Mouse (Mus musculus) layer of hippocampus, postnatal 10 days (tissue): Measurements from ENCODE around the gene Mob1b. TPM values are rescaled to one million over a fixed set of nuclear protein-coding genes. Genes with fewer than 3 reads are reported as not detected.
A peak's percentile ranks its signal among the peaks of the same experiment; 100 is the strongest.
"Not testable (repeated sequence)": the region's sequence is repeated elsewhere in the genome, so short reads cannot be mapped to it uniquely, and the experiment has no call there.

Experiments
- DNase-seq, 2 experiments: peaks; one replicate each; pipeline ENCODE4 v3.0.0; 2021; ENCODE audit warnings: low spot score in 2 of 2
- total RNA-seq, 2 experiments: library from RNA; stranded (reverse); gene quantifications; 2 replicates each; pipeline ENCODE4 v1.2.3; 2021

The Mob1b gene
- total RNA-seq, 2 experiments from 2014 or later = 33.4 to 34.5 TPM

DNA sequence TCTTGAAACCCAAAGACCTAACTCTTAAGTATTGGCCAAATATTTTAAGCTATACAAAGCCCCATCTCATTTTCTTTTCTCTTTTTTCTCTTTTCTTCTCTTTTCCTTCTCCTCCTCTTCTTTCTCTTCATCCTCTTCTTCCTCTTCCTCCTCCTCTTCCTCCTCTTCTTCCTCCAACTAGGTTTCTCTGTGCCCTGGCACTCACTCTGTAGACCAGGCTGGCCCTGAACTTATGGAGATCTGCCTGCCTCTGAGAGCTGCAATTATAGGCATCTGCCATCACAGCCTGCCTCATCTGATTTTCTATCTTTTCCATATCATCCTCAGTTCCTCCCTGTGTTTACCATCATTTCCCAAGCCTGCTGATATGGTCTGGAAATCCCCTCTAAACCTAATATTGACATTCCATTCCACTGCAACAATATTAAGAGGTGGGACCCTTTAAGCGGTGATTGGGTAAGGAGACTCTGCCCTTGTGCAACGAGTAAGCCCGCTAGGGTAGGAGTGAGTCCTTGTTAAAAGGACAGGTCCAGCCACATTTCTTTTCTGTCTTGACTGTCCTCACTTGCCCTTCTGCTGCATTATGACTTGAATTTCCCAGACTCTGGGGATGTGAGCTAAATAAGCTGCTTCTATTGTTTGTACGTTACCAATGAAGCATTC is 21.3 kb upstream of the Mob1b start:
- no peak for DNase-seq

DNA sequence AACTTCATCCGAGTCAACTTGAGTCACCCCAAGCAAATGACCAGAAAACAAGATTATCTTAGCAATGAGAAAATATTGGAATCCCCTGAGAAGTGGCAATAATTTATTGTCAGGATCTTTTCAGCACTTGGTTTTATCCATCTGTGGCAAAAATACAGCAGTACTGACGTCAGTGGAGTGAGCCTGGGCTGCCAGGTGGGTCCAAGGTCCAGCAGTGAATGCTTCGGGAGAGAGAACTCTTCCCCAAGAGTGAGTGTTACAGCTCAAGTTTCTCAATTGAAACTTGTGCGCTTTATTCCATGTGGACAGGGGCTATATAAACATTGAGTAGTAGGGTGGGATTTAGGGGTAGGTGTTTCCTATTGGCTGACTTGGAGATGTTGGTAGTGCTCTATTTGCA is 18.6 kb upstream of the Mob1b start:
- DNase-seq = no peak

DNA sequence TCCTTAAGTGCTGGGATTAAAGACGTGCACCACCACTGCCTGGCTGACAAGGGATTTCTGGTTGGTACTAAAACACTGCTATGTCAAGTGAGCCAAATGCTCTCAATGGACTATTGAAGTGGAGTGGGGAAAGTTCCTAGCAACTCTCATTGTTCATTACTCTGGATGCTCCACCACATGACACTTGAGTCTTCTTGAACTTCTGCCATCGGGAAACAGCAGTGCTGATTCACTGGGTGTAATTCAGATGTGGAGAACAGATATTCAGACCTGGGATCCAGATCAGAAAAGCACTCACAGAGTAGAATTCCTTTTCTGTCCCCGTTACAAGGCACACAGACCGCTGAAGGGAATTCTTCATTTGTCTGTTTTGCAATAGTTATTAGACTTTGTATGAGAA is 17.1 kb upstream of the Mob1b start:
- no peak for DNase-seq

DNA sequence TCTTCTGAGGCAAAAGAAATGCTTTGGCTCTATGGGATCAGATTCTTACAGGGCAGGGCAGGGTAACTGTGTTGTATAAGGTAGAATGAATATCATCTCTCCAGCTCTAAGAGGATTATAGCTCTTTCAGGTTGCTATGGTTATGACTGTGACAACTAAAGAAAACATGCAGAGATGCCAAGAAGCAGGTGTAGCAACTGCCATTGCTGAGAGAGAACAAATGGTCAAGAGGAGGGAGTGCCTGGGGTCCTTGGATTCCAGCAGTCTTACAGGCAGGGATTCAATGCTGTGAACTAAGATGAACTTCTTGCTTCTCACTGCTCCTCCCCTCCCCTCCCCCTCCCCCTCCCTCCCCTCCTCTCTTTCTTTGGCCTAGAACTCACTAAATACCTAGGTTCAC is 9.5 kb upstream of the Mob1b start:
- no peak for DNase-seq

DNA sequence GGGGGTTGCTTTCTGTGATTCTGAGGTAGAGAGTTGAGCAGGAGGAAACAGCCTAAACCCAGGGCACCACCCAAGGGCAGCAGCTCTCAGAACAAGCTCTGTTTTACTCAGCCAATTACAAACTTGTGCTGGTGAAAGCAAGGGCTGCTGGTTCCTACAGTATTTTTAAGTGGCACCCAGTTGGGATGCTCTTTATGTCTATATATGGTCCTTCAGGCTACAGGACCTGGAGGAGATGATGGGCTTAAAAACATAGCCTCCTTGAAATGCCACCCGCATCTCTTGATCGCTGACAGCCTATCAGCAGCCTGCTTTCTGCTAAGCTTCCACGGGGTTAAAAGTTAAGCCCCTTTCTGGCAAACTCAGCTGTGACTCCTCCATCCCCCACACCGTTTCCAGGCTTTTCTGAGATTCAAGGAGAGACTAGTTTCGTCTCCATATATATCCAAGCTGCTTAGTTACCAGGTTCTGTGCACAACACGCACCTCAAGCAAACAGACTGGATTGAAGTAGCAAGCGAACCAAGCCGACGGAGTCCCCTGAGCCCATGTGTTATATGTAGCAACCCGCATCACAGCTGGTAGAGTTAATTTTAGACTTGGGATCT is 8.9 kb upstream of the Mob1b start:
- DNase-seq = no peak

DNA sequence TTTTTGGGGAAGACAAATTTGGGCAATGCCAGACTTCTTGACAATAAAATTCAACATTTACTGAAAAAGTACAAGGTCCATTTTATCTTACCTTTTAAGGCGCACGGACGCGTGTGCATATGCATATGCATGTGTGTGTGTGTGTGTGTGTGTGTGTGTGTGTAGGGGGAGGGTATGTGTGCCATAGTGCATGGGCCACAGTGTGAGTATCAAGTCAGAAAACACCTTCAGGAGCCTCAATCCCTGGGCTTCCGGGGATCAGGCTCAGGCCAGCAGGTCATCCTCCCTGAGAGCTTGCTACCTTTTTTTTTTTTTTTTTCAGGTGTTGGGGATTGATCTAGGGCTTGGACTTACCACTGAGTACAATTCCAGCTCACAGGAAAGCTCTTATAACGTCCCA is 8.3 kb upstream of the Mob1b start:
- no peak for DNase-seq

DNA sequence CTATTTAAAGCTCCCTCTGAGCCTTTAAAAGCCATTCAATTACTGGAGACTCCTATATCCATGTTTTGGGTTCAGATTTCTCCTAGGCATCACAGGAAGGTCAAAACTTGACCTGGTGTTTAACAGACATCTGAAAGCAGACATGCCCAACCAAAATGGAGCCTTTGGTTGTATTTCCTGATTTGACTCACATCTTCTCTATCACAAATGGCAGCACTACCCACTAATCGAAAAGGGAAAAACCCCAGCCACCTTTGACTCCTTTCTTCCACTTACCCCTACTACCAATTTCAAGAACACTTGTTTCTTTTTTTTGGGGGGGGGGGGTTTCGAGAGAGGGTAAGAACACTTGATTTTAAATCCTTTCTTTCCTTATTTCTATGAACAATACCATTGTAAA is 3.7 kb upstream of the Mob1b start:
- DNase-seq = no peak

DNA sequence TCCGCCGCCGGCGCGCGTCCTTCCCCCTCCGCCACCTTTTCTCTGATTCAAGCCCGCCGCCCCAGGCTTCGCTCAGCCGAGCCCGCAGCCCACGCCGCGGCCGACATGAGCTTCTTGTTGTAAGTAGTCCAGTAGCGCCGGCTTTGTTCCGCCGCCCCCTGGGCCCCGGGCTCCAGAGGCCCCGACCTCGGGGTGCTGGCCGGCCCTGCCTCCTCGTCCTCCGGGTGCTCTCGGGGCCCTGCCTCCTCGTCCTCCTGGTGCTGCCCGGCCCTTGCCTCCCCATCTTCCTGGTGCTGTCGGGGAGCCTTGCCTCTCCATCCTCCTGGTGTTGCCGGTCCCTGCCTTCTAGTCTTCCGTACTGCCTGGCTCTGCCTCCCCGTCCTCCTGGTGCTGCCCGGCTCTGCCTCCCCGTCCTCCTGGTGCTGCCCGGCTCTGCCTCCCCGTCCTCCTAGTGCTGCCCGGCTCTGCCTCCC is 384 bp downstream of the Mob1b start:
- DNase-seq = no peak

DNA sequence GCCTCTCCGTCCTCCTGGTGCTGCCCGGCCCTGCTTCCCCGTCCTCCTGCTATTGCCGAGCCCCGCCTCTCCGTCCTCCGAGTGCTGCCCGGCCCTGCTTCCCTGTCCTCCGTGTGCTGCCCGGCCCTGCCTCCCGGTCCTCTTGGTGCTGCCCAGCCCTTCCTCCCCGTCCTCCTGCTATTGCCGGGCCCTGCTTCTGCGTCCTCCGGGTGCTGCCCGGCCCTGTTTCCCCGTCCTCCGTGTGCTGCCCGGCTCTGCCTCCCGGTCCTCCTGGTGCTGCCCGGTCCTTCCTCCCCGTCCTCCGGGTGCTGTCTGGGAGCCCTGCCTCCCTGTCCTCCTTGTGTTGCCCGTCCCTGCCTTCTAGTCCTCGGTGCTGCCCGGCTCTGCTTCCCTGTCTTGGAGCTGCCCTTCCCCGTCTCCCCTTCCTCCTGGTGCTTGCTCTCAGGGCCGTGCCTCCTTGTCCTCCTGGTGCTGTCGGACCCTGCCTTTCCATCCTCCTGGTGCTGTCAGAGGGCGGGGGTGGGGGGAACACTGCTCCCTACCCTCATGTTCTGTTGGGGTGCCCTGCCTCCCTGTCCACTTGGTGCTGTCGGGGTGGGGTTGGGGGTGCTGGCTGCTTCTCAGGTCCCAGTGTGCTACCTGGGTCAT is 1.0 kb downstream of the Mob1b start:
- DNase-seq = peak; percentile 34 to 41

DNA sequence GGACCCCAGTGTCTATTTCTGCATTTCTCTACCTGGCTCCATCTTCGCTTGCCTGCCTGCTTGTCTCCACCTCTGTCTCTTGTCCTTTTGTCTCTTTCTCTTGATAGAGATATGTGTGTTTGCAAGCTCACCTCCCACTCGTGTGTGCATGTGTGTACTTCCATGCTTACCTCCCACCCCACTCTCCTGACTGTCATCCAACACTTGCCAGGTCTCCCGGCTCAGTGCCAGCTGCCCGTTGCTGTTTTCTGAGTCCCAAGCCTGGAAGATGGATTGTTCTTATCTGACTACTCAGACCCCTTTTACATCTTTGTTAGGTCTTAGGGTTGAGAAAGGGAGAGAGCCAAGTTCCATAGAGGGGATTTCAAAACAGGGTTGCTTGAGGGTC is 1.6 kb downstream of the Mob1b start:
- DNase-seq = peak; percentile 28 to 32

DNA sequence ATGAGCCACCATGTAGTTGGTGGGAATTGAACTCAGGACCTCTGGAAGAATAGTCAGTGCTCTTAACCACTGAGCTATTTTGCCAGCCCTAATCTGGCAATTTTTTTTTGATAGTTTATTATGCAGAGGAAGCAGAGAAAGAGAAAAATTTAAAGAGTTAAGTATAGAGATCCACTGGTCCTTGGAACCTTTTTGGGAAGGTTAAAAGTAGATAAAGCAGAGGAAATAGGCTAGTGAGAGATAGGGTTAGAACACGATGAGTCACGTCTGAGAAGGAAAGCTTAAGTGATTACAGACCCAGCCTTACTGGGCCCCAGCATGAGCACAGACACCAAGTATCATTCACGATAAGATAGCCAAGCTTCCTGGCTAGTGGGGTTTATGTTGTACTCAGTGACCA is 3.4 kb downstream of the Mob1b start:
- DNase-seq = no peak

DNA sequence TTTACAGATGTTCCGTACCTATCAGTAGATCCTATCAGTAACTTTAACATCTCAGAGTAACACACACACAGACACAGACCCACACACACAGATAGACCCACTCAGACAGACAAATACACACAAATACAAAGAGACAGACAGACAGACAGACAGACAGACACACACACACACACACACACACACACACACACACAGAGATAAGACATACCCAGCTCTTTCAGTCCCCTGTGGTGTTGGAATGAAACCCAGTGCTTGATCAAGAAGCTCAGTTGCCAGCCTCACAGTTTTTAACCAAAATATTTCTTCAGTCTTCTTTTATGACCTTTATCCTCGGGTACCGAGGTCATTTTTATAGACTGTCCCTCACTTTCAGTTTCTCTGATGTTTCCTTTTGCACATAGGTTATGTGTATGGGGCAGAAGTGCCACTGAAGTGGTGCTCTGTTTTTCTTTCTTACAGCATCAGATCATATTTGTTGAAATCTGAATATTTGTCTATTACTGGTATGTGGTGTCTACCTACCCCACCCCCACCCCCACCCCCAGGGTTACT is 7.0 kb downstream of the Mob1b start:
- DNase-seq = no peak

DNA sequence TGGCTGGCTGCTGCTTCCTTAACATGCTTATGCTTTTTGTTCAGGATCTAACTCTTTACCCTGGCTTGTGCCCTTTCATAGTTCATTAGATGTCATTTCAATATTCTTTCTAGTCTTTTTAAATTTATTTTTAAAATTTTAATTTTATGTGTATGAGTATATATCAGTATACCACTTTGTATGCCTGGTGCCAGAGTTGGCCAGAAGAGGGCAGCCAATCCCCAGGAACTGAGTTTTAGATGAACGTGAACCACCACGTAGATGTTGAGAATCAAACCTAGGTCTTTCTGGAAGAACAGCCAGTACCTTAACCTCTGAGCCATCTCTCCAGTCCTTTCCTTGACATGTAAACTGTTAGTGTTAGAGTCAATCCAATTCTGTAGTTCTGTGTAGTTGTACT is 14.1 kb downstream of the Mob1b start:
- peak in 1 of 2 experiments; percentile 8 for DNase-seq

DNA sequence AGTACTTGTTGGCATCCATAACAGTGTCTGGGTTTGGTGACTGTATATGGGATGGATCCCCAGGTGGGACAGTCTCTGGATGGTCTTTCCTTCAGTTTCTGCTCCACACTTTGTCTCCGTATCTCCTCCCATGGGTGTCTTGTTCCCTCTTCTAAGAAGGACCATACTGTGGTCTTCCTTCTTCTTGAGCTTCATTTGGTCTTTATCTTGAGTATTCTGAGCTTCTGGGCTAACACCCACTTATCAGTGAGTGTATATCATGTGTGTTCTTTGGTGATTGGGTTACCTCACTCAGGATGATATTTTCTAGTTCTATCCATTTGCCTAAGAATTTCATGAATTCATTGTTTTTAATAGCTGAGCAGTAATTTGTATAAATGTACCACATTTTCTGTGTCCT is 20.4 kb downstream of the Mob1b start:
- not testable (repeated sequence) for DNase-seq

DNA sequence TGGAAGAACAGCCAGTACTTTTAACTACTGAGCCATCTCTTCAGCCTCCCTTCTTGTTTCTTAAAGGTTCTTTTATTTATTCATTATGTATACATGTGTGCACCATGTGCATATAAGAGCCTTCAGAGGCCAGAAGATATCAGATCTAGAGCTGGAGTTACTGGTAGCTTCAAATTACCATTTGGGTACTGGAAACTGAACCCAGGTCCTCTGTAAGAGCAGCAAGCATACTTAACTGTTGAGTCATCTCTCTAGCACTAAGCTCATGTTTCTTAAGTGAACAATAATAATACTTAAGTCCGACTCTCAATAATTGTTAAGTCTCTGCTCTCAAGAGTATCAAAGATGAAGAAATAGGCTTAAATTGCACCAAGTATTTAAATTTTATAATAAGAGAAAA is 27.1 kb downstream of the Mob1b start:
- no peak for DNase-seq

DNA sequence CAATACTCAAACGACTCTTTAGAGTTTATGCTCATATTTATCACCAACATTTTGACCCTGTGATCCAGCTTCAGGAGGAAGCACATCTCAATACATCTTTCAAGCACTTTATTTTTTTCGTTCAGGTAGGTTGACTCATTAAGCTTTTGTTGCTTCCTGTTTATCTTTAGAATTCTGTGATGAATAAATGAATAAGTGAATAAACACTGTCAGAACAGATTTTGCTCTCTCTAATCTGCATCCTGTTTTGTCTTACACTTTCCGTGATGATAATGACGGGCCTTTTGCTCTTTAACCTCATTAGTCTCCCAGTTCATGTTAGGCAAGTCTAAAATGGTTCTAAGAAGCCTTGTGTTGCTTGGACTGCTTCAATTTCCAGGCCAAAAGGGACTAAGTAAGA is 32.5 kb downstream of the Mob1b start:
- DNase-seq = no peak

DNA sequence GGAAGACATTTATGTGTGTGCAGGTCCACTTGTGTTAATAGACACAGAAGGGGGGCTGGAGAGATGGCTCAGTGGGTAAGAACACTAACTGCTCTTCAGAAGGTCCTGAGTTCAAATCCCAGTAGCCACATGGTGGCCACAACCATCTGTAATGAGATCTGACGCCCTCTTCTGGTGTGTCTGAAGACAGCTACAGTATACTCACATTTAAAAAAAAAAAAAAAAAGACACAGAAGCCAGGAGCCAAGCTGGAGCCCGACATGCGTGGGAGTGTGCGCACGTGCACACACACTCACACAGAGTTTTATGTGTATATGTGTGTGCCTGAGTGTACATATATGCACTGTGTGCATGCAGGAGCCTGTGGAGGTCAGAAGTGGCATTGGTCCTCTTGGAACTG is 42.0 kb downstream of the Mob1b start:
- no peak for DNase-seq

DNA sequence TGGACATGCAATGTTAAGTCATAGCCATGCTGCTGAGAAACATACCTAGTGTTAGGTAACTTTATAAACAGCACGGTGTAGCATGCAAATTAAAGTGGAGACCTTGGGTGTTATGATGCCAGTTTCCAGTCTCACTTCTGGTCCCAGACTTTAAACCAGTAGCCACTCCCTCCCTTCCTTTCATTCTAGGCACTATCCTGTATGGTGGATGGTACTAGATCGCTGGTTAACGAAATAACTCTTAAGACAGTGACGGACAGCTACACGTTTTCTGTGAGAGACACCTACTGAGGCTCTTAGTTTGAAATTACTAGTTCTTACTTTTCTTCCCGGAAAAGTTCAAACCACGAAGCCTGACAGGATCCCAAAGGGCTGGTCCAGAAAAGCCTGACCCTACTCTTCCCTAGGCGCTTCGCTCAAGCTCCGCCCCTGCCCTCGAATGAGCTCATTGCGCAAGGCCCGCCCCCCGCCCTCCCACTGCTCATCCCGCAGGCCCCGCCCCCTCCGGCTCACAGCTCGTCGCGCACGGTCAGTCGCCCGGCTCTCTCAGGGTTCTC is 43.9 kb downstream of the Mob1b start:
- no peak for DNase-seq

DNA sequence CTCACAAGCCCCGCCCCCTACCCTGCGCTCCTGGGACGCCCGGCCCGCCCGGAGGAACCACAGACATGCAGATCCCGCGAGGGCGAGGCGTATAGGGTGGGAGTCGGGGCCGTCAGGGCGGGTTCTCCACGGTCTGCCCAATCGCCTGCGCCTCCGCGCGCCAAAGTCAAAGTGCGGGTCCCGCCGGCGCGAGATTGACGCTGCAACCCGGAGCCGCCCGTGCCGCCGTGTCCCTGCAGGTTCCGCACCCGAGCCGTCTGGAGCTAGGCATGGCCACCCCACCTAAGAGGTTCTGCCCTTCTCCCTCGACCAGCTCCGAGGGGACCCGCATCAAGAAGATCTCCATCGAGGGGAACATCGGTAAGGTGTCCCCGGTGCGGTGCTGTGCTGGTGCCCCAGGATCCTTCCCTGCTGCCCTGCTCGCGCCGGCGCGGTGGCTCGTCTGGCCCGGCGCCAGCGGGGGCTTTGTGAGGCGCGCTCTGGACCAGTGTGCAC is 44.4 kb downstream of the Mob1b start, which contains the start of gene Dck:
Gene Dck, plus strand, starts transcription at position 10 of the 495 bp plus-strand sequence.
- peak; percentile 96 to 98 for DNase-seq

DNA sequence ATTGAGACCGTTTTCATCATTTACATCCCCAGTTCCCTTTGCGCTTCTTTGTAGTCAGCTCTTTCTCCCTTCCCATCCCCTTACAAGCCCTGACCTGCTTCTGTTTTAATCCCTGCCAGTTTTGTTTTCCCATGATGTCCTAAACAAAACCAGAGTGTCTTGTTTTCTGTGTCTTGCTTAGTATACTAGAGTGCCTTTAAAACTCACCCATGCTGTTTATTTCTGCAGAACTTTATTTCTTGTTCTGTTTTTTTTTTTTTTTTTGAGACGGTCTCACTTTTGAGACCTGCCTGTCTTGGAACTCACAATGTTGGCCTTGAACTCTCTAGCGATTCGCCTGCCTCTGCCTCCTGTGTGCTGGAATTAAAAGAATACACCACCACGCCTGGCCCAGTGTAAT is 44.9 kb downstream of the Mob1b start:
- no peak for DNase-seq

DNA sequence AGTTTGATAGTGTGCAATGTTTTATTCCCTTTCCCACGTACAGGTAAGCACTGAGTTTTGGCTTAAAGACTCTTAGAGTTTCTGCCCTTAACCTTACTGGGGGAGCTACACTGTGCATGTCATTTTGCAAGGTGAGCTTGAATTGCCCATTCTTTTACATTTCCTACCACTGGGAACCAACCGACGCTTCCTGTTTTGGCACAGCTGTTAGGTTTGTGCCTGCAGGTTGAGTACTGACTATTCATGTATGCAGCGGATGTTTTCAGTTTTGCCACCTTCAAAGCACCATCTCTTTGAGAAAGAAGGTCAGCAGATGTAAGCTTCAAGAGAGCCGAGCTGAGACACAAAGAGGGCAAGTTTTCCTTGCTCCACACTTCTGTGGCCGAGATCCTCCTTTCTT is 45.5 kb downstream of the Mob1b start:
- no peak for DNase-seq

DNA sequence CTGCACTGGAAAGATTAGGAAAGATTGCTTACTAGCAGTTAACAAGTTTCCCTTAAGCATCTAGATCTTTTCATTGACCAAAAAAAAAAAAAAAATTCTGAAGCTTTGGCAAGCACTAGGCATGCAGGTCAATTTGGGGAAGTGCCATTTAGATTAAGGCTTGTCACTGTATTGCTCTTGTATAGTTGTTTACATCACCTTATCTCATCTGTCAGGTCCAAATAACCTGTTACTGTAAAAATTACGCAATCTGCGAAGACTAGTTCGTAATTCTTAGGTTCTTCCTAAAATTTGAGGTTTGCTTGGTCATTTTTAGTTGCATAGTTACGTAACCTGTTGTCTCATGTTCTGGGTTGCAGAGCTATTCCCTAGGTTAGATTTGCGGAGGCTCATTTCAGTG is 46.2 kb downstream of the Mob1b start:
- no peak for DNase-seq
